Mouse (Mus musculus): ENCODE results near the gene Frem1. TPM values are rescaled to one million over a fixed set of nuclear protein-coding genes. Genes with fewer than 3 reads are reported as not detected.

The Frem1 gene
- polyA plus RNA-seq, 1 experiment from 2014 or later = not detected

DNA sequence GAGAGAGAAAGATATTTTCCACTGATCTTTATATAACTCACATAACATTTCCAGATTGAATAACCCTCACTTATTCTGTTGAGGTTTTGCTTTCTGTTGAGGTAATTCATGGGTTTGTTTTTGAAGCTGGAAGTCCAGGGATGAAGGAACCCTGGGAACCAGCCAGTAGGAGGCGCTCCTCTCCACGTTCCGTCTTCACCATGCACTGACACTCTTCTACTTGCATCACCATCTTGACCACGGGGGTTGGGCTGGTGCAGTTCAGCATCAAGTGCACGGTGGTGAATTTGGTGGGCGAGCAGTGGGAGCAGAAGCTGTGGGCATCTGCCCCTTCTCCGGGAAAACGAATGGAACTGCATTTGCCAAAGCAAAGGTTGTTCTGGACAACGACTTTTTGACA is 169.6 kb downstream of the Frem1 start:
- no peak overlapping the region for H3K4me3 ChIP-seq (ENCODE audit: inconsistent target)
- 86% methylated on average over 9 of the region's 9 CpGs for WGBS (ENCODE audit: missing documents)
- H3K79me2 ChIP-seq (ENCODE audit: inconsistent target) = no peaks in the 10 kb centered on the region
- no peak overlapping the region for H3K27ac ChIP-seq
- no peaks in the 10 kb centered on the region for H3K36me3 ChIP-seq (ENCODE audit: inconsistent target)

DNA sequence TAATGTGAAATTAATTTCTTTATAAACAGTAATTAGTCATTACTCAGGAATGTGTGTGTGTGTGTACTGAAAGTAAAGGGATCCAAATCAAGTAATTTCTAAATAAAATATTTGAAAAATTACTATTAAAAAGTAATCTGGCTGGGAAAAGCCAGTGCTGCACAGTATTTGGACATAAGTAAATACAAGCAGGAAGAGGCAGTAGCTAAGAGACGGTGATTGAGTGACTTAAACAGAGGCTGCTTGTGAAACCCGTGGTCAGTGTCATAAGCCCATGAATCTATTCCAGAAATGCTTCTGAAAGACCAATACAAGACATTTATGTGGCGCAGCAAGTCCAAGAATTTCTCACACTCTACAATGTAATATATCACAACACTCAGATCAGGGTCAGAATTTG is 170.8 kb downstream of the Frem1 start:
- H3K79me2 ChIP-seq (ENCODE audit: inconsistent target) = no peaks in the 10 kb centered on the region
- no peaks in the 10 kb centered on the region for H3K36me3 ChIP-seq (ENCODE audit: inconsistent target)
- H3K27ac ChIP-seq = no peak overlapping the region
- 55% methylated on average over 3 of the region's 3 CpGs for WGBS (ENCODE audit: missing documents)
- no peak overlapping the region for H3K4me3 ChIP-seq (ENCODE audit: inconsistent target)

DNA sequence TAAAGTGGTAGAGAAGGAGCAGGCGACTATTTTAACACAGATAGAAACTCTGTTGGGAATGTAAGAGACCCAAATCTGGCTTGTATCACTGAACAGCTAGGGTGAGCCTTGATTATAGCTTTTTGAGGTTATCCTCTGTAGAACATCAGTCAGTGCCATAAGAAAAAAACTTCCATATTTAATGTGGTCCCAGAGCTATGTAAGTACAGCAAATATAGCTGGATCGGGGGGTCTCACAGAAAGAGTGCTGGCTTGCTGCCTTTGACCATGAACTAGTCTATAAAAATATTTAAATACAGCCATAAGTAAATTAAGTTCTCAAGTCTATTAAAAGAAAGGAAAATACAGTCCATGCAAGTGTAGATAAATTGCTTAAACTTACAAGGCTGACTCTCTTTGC is 171.9 kb downstream of the Frem1 start:
- WGBS (ENCODE audit: missing documents) = 100% methylated on average over 2 of the region's 2 CpGs
- H3K4me3 ChIP-seq (ENCODE audit: inconsistent target) = no peak overlapping the region
- no peaks in the 10 kb centered on the region for H3K36me3 ChIP-seq (ENCODE audit: inconsistent target)
- no peaks in the 10 kb centered on the region for H3K79me2 ChIP-seq (ENCODE audit: inconsistent target)
- H3K27ac ChIP-seq = no peak overlapping the region

DNA sequence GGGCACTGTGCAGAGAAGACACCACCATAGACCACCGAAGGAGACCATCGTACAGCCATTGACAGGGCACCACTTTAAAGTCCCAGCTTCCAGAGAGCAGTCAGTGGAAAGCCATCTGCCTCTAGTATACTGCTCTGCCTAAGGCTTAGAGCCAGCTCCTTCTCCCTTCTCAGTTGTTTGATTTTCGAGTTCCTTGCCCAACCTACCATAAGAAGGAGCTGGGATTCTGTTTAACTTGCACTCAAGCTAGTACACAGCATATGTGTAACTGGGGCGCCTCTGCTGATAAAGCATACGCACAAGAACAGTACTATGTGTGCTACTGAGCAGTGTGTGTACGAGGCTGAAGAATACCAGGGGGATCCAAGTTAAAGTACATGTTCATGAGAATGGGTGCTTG is 173.0 kb downstream of the Frem1 start:
- WGBS (ENCODE audit: missing documents) = 94% methylated on average over 5 of the region's 6 CpGs
- H3K27ac ChIP-seq = no peak overlapping the region
- no peaks in the 10 kb centered on the region for H3K36me3 ChIP-seq (ENCODE audit: inconsistent target)
- H3K4me3 ChIP-seq (ENCODE audit: inconsistent target) = no peak overlapping the region
- no peaks in the 10 kb centered on the region for H3K79me2 ChIP-seq (ENCODE audit: inconsistent target)

DNA sequence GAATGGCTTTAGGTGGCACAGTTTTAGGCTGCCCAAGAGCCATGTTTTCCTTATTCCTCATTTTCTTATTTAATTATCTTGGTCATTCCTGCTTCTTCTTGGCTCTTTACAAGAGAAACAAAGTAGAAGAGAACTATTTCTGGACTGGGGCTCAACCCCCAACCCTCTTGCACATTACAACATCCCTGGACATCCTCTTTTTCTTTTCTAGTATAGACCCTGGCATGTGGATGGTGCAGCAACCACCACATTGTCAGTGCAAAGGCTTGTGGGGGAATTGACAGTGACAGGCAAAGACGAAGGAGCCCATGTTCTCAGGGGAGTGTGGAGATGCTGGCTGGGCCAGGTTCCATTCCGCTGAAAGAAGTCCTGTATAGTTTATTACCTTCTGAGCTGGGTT is 175.5 kb downstream of the Frem1 start:
- Histone ChIP-seq H3K36me3 (ENCODE audit: inconsistent target) (no peaks in the 10 kb centered on the region), H3K79me2 (ENCODE audit: inconsistent target) (no peaks in the 10 kb centered on the region), H3K27ac (no peak overlapping the region), H3K4me3 (ENCODE audit: inconsistent target) (no peak overlapping the region)
- 52% methylated on average over 2 of the region's 2 CpGs for WGBS (ENCODE audit: missing documents)

DNA sequence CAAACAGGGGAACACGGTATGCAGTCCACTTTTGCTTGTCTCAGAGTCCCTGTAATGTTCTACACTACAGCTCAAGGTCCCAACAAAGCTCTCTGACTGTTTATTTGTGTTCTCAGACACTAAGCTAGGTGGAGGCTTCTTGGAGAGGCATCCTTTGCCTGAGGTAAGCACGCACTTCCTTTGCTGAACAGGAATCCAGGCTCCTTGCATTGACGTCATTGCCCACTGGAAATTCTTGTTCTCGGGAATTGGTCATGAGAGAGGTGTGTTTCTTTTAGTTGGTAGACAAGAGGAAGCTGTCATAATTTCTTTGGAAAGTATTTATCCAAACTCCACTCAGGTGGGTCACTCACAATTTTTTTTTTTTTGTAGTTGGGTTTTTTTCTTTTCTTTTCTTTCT is 176.6 kb downstream of the Frem1 start:
- 98% methylated on average over 4 of the region's 4 CpGs for WGBS (ENCODE audit: missing documents)
- Histone ChIP-seq H3K79me2 (ENCODE audit: inconsistent target) (no peaks in the 10 kb centered on the region), H3K36me3 (ENCODE audit: inconsistent target) (no peaks in the 10 kb centered on the region), H3K4me3 (ENCODE audit: inconsistent target) (no peak overlapping the region), H3K27ac (no peak overlapping the region)

DNA sequence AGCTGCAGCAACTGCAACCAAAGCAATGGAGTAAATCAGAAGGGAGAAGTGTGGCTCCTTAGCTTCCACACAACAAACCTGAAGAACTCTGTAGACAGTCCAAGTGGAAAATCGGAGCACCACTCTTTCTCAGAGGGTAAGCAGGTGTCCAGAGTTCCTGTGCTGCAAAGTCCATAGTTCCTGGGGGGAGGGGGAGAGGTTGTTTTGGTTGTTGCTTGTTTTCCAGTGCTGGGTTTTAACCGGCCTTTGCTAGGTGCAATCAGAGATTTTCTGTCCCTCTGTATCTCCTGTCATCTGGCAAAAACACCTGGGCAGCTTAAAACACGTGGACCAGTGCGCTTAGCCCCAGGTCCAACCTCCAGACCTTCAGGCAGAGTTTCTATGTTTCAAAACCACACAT is 177.3 kb downstream of the Frem1 start:
- no peak overlapping the region for H3K4me3 ChIP-seq (ENCODE audit: inconsistent target)
- no peak overlapping the region for H3K27ac ChIP-seq
- no peaks in the 10 kb centered on the region for H3K79me2 ChIP-seq (ENCODE audit: inconsistent target)
- WGBS (ENCODE audit: missing documents) = 74% methylated on average over 4 of the region's 4 CpGs
- no peaks in the 10 kb centered on the region for H3K36me3 ChIP-seq (ENCODE audit: inconsistent target)

DNA sequence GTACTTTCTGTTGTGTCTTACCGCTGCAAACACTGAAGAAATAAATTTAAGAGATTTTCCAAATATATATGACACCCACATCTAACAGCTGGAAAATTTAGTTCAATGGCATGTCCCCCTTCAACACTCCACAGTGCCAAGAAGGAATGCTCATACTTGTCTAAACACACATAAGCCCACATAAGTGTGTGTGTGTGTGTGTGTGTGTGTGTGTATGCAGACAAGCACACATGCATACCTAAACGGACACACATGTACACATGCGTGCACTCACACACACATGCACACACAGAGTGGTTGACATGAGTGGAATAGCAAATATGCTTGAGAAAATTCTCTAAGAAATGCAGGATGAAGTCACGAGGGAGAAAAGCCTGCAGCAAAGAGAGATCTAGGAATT is 179.6 kb downstream of the Frem1 start:
- 85% methylated on average over 3 of the region's 4 CpGs for WGBS (ENCODE audit: missing documents)
- Histone ChIP-seq H3K79me2 (ENCODE audit: inconsistent target) (no peaks in the 10 kb centered on the region), H3K27ac (no peak overlapping the region), H3K4me3 (ENCODE audit: inconsistent target) (no peak overlapping the region), H3K36me3 (ENCODE audit: inconsistent target) (no peaks in the 10 kb centered on the region)

DNA sequence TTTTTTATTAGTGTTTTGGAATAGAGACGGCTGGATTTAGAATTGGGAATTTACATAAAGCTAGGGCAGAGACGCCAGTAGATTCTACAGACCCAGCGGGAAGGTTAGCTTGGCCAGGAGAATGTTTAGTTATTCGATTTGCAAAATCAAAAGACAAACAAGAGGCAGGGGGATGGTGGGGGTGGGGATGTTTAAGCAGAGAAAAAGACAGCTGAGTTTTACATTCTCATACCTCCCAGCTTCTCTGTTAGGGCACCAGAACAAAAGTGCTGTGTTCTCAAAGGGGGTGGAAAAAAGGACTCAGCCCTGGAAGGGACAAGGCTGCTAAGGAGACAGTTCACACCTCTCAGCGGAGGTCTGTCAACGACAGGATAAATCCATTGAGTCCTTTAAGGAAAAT is 180.0 kb downstream of the Frem1 start:
- Histone ChIP-seq H3K27ac (no peak overlapping the region), H3K36me3 (ENCODE audit: inconsistent target) (no peaks in the 10 kb centered on the region), H3K4me3 (ENCODE audit: inconsistent target) (no peak overlapping the region), H3K79me2 (ENCODE audit: inconsistent target) (no peaks in the 10 kb centered on the region)
- 92% methylated on average over 6 of the region's 6 CpGs for whole genome bisulfite sequencing (ENCODE audit: missing documents)

DNA sequence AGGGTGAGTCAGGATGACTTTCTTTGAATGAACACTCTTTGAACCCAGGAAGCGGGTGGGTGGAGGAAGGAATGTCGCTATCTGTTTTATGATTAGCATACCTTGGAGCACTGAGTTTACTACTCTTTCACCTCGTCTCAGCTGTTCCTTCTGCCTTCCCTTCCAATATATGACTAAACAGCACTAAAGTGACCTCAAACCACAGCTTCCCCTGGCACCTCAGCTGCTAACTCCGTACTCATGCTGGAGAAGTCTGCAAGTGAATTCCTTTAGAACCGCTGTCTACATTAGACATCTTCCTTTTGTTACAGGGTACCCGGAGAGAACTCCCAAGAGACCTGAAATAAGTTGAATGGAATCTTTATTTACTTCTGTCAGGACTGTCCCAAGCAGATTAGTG is 181.2 kb downstream of the Frem1 start:
- 16% methylated on average over 6 of the region's 6 CpGs for WGBS (ENCODE audit: missing documents)
- no peak overlapping the region for H3K4me3 ChIP-seq (ENCODE audit: inconsistent target)
- H3K79me2 ChIP-seq (ENCODE audit: inconsistent target) = no peaks in the 10 kb centered on the region
- H3K36me3 ChIP-seq (ENCODE audit: inconsistent target) = no peaks in the 10 kb centered on the region
- H3K27ac ChIP-seq = no peak overlapping the region

DNA sequence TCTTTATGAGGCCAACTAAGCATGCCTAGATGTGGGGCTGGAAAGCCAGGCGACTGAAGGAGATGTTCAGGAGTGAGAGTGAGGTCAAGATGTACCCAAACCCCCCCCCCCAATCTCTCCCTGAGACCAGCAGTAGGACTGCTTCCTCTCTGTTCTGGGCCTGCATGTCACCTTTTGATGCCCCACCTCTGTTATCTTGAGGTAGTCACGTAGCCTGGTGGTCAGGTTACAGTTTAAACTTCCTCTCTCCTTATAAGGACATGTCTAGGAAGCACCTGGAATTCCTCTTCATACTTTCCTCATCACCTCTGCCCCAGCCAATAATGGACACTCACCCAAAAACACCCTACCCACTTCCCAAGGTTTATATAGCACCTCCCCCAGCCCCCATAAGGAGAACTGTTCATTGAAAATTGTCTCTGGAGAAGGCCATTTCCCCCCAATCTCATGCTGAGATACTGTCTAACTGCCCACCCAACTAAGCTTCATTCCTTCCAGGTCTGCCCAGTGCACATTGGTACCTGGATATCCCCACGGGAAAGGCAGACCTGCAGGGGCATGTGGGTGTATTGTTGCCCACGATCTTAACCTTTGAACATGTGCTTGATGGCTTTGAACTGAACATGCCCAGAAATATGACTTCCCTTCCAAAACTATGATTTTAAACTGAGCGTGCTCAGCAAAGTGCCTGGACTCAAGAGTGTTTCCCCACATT is 184.3 kb downstream of the Frem1 start:
- H3K36me3 ChIP-seq (ENCODE audit: inconsistent target) = no peaks in the 10 kb centered on the region
- H3K4me3 ChIP-seq (ENCODE audit: inconsistent target) = no peak overlapping the region
- H3K27ac ChIP-seq = no peak overlapping the region
- no peaks in the 10 kb centered on the region for H3K79me2 ChIP-seq (ENCODE audit: inconsistent target)
- WGBS (ENCODE audit: missing documents) = 91% methylated on average over 5 of the region's 5 CpGs

DNA sequence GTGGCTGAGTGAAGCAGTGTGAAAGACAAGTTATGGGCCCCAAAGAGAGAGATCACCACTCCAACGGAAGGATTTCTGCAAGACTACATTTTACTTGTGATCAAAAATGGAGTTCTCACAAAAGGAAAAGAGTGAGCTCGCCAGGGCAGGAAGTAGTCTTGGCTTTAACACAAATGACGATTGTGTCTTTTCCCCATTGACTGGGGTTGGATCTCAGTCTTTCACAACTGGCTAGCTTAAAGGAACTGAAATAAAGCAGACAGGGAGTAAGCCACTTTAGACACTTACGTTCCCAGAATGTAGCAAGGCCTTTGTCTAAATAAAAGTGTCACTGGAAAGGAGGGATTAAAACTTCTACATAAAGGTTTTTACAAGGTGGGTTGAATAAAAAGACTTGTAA is 185.0 kb downstream of the Frem1 start:
- WGBS (ENCODE audit: missing documents) = 20% methylated on average over 4 of the region's 4 CpGs
- H3K36me3 ChIP-seq (ENCODE audit: inconsistent target) = no peaks in the 10 kb centered on the region
- H3K79me2 ChIP-seq (ENCODE audit: inconsistent target) = no peaks in the 10 kb centered on the region
- H3K27ac ChIP-seq = no peak overlapping the region
- no peak overlapping the region for H3K4me3 ChIP-seq (ENCODE audit: inconsistent target)

DNA sequence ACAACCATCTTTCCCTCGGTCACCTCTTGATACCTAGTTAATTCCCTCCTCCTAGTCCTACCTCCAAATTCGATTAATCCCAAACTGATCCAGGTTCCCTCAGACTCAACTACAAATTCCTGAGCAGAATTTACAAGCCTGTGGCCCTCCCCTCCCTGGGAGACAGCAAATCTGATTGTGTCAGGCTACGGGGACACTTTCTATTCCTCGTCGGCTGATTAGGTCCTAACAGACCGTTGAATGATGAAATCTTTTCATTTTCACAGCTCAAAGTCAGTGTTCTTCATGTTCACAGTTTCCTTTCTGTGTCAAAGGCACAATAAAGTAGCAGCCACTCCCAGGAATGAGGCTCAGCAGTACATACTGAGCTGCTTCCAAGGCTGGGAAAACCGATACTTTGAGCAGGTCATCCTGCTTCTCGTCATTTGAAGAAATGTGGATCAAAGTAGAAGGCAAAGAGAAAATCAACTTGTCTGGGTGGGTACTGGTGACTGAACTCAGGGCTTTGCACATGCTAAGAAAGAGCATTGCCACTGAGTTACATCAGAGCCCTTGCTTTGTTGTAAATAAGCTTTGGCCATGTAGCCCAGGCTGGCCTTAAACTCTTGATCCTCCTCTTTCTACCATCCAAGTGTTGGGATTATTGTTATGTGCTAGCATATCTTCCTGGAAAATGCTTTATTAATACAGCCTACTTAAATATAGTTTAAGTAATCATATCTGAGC is 187.0 kb downstream of the Frem1 start:
- no peaks in the 10 kb centered on the region for H3K79me2 ChIP-seq (ENCODE audit: inconsistent target)
- H3K4me3 ChIP-seq (ENCODE audit: inconsistent target) = no peak overlapping the region
- H3K36me3 ChIP-seq (ENCODE audit: inconsistent target) = no peaks in the 10 kb centered on the region
- WGBS (ENCODE audit: missing documents) = 50% methylated on average over 8 of the region's 8 CpGs
- no peak overlapping the region for H3K27ac ChIP-seq

DNA sequence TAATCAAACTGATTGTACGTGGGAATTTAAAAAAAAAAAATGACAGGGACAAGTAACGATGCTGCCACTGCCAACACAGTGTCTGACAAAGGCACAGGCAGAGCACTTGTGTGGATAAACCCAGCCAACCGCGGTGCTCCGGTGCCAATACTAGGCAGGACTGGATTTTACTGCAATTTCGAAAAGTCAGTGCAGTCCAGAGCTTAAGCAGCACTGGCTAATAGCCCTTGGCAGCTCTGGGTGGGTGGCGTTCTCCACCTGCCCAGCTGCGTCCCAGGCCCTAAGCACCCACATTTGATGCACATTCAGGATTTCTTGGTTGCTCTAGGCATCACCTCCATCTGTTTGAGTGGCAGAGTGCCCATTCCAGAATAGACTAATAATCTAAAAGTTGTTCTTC is 188.8 kb downstream of the Frem1 start:
- no peak overlapping the region for H3K27ac ChIP-seq
- no peaks in the 10 kb centered on the region for H3K36me3 ChIP-seq (ENCODE audit: inconsistent target)
- WGBS (ENCODE audit: missing documents) = 93% methylated on average over 8 of the region's 8 CpGs
- no peak overlapping the region for H3K4me3 ChIP-seq (ENCODE audit: inconsistent target)
- peaks cover 9% of the 10 kb centered on the region; the same call in 1 of the 2 replicates for H3K79me2 ChIP-seq (ENCODE audit: inconsistent target)

DNA sequence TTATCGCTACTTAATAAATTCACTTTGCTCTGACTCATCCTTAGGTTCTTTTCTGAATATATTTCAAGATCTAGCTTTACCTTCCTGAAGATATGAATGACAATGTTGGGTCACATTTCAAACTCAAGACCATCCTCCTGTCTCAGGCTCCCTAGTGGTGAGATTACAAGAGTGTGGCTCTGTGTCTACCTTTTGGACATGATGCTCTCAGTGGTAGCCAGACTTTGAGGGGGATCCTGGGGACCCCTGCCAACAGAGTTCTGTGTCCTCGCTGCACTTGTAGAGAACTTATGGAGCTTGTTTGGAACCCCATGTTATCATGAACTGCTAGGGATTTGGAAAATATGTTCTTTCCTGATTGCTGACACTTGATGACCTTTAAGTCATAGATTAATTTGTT is 190.7 kb downstream of the Frem1 start:
- no peak overlapping the region for H3K4me3 ChIP-seq (ENCODE audit: inconsistent target)
- H3K27ac ChIP-seq = no peak overlapping the region
- WGBS (ENCODE audit: missing documents) = 98% methylated on average over 2 of the region's 2 CpGs
- H3K36me3 ChIP-seq (ENCODE audit: inconsistent target) = no peaks in the 10 kb centered on the region
- peaks cover 27% of the 10 kb centered on the region for H3K79me2 ChIP-seq (ENCODE audit: inconsistent target)

Measured in macrophage (primary cell).